Mouse (Mus musculus) spleen, adult 2 months (tissue): ENCODE data around the gene Setdb1.

ENCODE experiments used
- CTCF ChIP-seq: fragments of 200-500 bp; IDR thresholded peaks from 2 replicates; pipeline ENCODE4 v1.5.1; 2011; ENCODE audit warnings: mild to moderate bottlenecking, inconsistent platforms; ENCODE audit not compliant: insufficient read depth, insufficient read length, insufficient replicate concordance; ENCODE audit errors: extremely low read depth
- POLR2A ChIP-seq: fragments of 200-500 bp; IDR thresholded peaks from 2 replicates; pipeline ENCODE4 v1.6.1; 2011; ENCODE audit warnings: low read depth, low read length, inconsistent platforms

GRCm38 (mm10) chr3:95310968-95311882 lies 45.8 kb downstream of the Setdb1 start:
- TF ChIP-seq POLR2A (no peak), CTCF (peak; percentile 1; the same call in 1 of the 2 replicates)
